Mouse (Mus musculus) hindbrain, postnatal 0 days (tissue): ENCODE data around the gene Ptprd. TPM values are rescaled to one million over a fixed set of nuclear protein-coding genes. Genes with fewer than 3 reads are reported as not detected.

ENCODE experiments used
- ATAC-seq: fragments of 200-750 bp; cut with Nextera tagmentation; 2 replicates; pipeline ENCODE4 v1.8.0; 2017; ENCODE audit warnings: mild to moderate bottlenecking, moderate TSS enrichment, moderate library complexity
- DNase-seq: peaks from one replicate; pipeline ENCODE4 v3.0.0-alpha.2; 2015; ENCODE audit warnings: low spot score
- H3K27ac ChIP-seq: fragments of 300-500 bp; sonication (generic); 2 replicates; pipeline ENCODE4 v1.5.1; 2014; ENCODE audit warnings: mild to moderate bottlenecking
- H3K27me3 ChIP-seq: fragments of 300-500 bp; sonication (generic); 2 replicates; pipeline ENCODE4 v1.6.1; 2014; ENCODE audit warnings: low read length, mixed read lengths; ENCODE audit not compliant: insufficient read depth
- H3K36me3 ChIP-seq: fragments of 300-500 bp; sonication (generic); 2 replicates; pipeline ENCODE4 v1.6.1; 2014; ENCODE audit warnings: low read length, mixed read lengths; ENCODE audit not compliant: insufficient read depth
- H3K4me1 ChIP-seq: fragments of 300-500 bp; sonication (generic); 2 replicates; pipeline ENCODE4 v1.6.1; 2014; ENCODE audit warnings: antibody characterized with exemption, low read length, mixed read lengths; ENCODE audit not compliant: insufficient read depth
- H3K4me2 ChIP-seq: fragments of 300-500 bp; sonication (generic); 2 replicates; pipeline ENCODE4 v1.6.1; 2014; ENCODE audit warnings: low read depth, mild to moderate bottlenecking, low read length, moderate library complexity, mixed read lengths
- H3K4me3 ChIP-seq: fragments of 300-500 bp; sonication (generic); 2 replicates; pipeline ENCODE4 v1.5.1; 2014; ENCODE audit warnings: low read length
- H3K9ac ChIP-seq: fragments of 300-500 bp; sonication (generic); replicated peaks from 2 replicates; pipeline ENCODE4 v1.6.1; 2014; ENCODE audit warnings: mild to moderate bottlenecking, low read length, moderate library complexity, mixed read lengths
- H3K9me3 ChIP-seq: fragments of 300-500 bp; sonication (generic); 2 replicates; pipeline ENCODE4 v1.6.1; 2016; ENCODE audit warnings: low read length, mixed read lengths
- CTCF ChIP-seq: IDR thresholded peaks from 2 replicates; pipeline ENCODE4 v1.5.1; 2016; ENCODE audit warnings: antibody characterized with exemption, control low read depth, low read depth
- WGBS: fragments of 180-500 bp; shearing (Covaris S2); extraction: QIAGEN DNeasy Blood & Tissue Kit; methylation state at CpG from one replicate; pipeline ENCODE4 v1.1.7; 2014; 5-methylcytosine and 5-hydroxymethylcytosine counted together
- polyA plus RNA-seq: library from polyadenylated mRNA; unstranded; fragments of >200 nt; fragmentation: Nextera tagmentation; extraction: Ambion mirVana; gene quantifications from 2 replicates; pipeline ENCODE4 v1.2.1, GENCODE M21; 2015
- total RNA-seq: library from RNA; depleted of rRNA; stranded (reverse); fragments of >200 nt; gene quantifications from 2 replicates; pipeline ENCODE4 v1.2.3, GENCODE M21; 2014

The Ptprd gene
- total and polyA plus RNA-seq, 2 experiments from 2014 or later: 56.3 to 96.0 TPM

DNA sequence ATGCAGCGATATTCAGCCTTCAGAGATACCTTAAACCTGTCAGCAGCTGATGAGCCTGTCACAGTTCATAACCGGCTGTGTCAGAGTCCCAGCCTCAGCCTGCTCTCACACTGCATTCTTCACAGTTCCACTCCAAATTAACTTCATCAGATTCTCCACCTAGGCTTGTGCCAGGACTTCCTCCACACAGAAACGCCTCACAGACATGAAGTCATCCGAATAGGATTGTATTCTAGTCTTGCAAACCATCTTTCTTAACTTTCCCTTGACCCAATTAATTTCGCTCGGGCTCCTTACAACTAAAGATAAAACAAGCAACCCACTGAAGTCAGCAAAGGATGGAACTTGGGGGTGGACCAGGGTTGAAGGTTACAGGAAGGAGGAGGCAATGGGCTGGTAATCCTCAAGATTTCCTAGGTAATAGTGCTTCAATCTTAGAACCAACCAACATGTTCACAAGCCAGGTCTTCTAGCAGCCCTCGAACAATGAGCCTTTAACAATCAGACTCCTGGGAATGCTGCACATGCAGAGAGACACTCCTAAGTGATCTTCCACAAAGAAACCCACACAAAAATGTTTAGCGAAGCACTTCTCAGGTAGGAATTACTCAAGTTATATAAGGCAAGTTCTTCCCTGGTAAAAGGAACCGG lies 758 bp downstream of the Ptprd start:
- H3K4me1 ChIP-seq: no peaks in the 10 kb centered on the region
- H3K27me3 ChIP-seq: no peaks in the 10 kb centered on the region
- ATAC-seq: no peak
- H3K27ac ChIP-seq: peak overlapping the region; percentile 71; the same call in 1 of the 2 replicates
- peak overlapping the region; percentile 76 for H3K4me2 ChIP-seq
- WGBS: 20% methylated on average over 9 of the region's 9 CpGs
- H3K9me3 ChIP-seq: no peaks in the 10 kb centered on the region
- H3K9ac ChIP-seq: peak overlapping the region; percentile 57
- no peak for TF ChIP-seq CTCF
- no peaks in the 10 kb centered on the region for H3K36me3 ChIP-seq
- peak overlapping the region; percentile 58 for H3K4me3 ChIP-seq
- DNase-seq: no peak

DNA sequence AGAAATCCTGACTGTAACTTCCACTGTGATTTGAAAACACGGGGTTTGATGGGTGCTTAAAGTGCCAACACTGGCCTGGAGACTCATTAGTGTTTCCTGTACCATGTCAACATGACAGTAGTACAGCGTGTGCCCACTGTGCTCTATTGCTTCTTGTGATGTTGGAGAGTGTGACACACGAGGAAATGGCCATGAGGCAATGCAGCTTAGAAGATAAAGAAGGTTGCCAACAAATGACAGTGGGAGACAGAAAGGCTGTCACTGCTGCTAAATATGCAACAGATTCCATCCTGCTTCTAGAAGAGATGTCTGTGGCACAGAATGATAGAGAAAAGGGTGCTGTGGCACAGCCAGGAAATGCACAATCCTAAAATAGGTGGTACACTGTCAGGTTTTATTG lies 6.7 kb downstream of the Ptprd start:
- DNase-seq: peak; percentile 6
- no peak for ATAC-seq
- H3K36me3 ChIP-seq: no peaks in the 10 kb centered on the region

DNA sequence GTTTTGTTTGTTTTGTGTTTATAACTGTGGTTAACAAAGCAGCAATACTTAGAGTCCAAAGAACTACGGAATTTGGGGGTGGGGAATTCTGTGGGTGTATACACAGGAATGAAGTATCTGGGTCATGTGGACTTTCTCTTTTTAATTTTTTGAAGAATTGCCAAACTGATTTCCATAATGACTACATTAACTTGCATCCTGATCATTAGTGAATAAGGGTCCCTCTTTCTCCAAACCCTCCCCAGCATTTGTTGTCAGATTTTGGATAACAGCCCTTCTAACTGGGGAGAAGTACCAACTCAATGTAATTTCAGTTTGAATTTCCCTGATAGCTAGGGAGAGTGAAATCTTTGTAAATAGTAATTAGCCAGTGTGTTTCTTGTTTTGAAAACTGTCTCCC lies 43.3 kb downstream of the Ptprd start:
- Histone ChIP-seq H3K36me3 (no peaks in the 10 kb centered on the region), H3K4me2 (no peak overlapping the region), H3K4me1 (no peaks in the 10 kb centered on the region), H3K27me3 (no peaks in the 10 kb centered on the region), H3K9me3 (no peaks in the 10 kb centered on the region), H3K4me3 (no peak overlapping the region), H3K9ac (no peak overlapping the region), H3K27ac (no peak overlapping the region)
- DNase-seq (no peak), ATAC-seq (no peak)
- 21% methylated on average over 1 of the region's 1 CpGs for WGBS
- no peak for TF ChIP-seq CTCF

More for the DNA sequence above, 6.7 kb downstream of the Ptprd start:
- no peak overlapping the region for H3K4me2 ChIP-seq
- no peaks in the 10 kb centered on the region for H3K27me3 ChIP-seq
- WGBS: 48% methylated on average over 3 of the region's 3 CpGs
- no peak overlapping the region for H3K9ac ChIP-seq
- no peaks in the 10 kb centered on the region for H3K9me3 ChIP-seq
- H3K4me1 ChIP-seq: no peaks in the 10 kb centered on the region
- H3K27ac ChIP-seq: no peak overlapping the region
- no peak for TF ChIP-seq CTCF
- H3K4me3 ChIP-seq: no peak overlapping the region

DNA sequence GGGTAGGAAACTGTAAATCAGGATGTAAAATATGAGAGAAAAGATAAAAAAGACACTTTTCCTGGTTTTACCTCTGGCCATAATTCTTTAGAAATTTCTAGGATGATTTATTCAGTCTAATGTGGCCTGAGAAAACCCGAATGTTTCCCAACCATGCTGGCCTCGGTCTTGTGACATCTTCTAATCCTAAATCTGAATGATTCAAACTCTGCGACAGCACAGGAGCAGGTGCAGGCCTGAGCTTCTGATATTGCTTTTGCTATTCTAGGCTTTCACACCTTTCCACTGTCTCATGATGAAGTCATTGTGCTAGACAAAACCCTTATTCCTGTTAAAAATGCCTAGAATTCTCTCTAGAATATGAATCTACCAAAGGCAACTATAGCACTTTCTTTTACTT lies 51.3 kb downstream of the Ptprd start:
- WGBS: 85% methylated on average over 3 of the region's 3 CpGs
- ATAC-seq (no peak), DNase-seq (no peak)
- H3K36me3 ChIP-seq: no peaks in the 10 kb centered on the region
- no peaks in the 10 kb centered on the region for H3K9me3 ChIP-seq
- H3K9ac ChIP-seq: no peak overlapping the region
- H3K4me1 ChIP-seq: no peaks in the 10 kb centered on the region
- H3K27me3 ChIP-seq: no peaks in the 10 kb centered on the region
- H3K27ac ChIP-seq: no peak overlapping the region
- H3K4me2 ChIP-seq: no peak overlapping the region
- no peak for TF ChIP-seq CTCF
- no peak overlapping the region for H3K4me3 ChIP-seq

DNA sequence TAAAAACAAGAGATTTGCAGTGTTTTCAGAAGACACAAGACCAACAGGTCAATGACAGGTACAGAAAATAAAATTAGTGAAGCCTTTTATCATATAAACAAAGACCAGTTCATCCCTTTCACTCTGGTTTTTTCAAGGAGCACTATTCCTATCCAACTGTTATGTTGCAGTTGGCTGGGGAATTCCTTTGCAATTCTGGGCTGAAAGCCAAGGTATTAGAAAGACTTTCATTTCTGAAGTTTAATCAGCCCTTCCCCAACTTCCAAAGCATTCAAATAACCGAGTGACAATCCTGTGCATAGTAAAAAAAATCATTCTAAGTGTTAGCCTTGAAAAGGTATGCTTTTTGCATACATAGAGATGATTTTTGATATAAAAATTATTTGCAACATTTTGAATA lies 61.2 kb downstream of the Ptprd start:
- Histone ChIP-seq H3K36me3 (no peaks in the 10 kb centered on the region), H3K9ac (no peak overlapping the region), H3K27me3 (no peaks in the 10 kb centered on the region), H3K9me3 (no peaks in the 10 kb centered on the region), H3K4me3 (no peak overlapping the region), H3K27ac (no peak overlapping the region), H3K4me2 (no peak overlapping the region), H3K4me1 (no peaks in the 10 kb centered on the region)
- ATAC-seq (no peak), DNase-seq (peak; percentile 58)
- WGBS: 15% methylated on average over 1 of the region's 1 CpGs
- no peak for TF ChIP-seq CTCF

DNA sequence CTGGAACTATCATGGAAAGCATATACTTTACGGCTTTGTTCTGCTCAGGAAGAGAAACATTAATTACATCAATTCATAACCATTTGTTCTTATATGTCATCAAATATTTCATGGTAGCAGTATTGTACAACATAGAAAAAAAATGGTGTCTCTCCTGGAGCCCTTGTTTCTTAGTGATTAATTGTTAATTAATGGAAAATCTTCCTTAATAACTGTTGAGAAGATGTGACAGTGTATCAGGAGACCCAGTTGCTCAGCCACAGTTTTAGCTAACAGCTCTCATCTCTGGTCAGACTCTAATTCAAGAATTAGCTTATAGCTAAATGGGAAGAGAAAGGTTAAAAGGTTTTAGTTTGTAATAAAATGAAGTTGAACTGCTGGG lies 69.0 kb downstream of the Ptprd start:
- H3K4me1 ChIP-seq: no peaks in the 10 kb centered on the region
- TF ChIP-seq CTCF: no peak
- H3K36me3 ChIP-seq: no peaks in the 10 kb centered on the region
- no peak overlapping the region for H3K4me2 ChIP-seq
- no peaks in the 10 kb centered on the region for H3K9me3 ChIP-seq
- DNase-seq (no peak), ATAC-seq (no peak)
- 58% methylated on average over 1 of the region's 1 CpGs for WGBS
- H3K27me3 ChIP-seq: no peaks in the 10 kb centered on the region
- no peak overlapping the region for H3K27ac ChIP-seq
- H3K4me3 ChIP-seq: no peak overlapping the region
- H3K9ac ChIP-seq: no peak overlapping the region

DNA sequence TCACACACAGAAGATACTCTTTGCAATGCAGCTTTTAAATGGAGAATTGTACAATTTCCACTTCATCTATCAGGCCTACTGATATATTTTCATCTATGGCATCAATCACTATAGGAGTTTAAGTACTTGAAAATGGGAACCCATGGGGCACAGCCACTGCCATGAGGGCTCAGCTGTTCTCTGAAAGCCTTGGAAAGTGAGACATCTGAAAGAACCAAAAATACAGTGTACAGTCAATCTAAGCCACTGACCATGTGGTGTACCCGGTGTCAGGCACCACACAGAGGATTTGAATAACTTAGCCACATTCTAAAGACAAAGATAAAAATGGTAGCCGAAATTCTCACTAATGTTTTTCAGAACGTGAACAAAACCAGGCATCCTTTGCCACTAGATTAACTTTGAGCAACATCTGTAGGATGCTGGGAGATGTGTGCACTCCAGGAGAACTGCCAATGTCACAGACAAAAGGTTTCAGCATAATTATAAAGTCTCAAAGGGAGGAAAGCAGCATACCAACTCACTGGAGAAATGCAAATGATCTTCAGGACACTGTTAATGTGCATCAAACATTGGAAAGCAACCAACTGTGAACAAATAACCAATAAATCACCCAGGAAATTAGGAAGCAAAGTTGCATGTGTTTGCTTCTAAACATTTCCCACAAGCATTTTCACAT lies 69.5 kb downstream of the Ptprd start:
- H3K4me3 ChIP-seq: no peak overlapping the region
- no peak overlapping the region for H3K27ac ChIP-seq
- no peaks in the 10 kb centered on the region for H3K27me3 ChIP-seq
- 36% methylated on average over 3 of the region's 3 CpGs for WGBS
- no peak overlapping the region for H3K9ac ChIP-seq
- H3K4me1 ChIP-seq: no peaks in the 10 kb centered on the region
- H3K9me3 ChIP-seq: no peaks in the 10 kb centered on the region
- TF ChIP-seq CTCF: no peak
- ATAC-seq (no peak), DNase-seq (peak; percentile 20)
- H3K36me3 ChIP-seq: no peaks in the 10 kb centered on the region
- no peak overlapping the region for H3K4me2 ChIP-seq
